Mouse (Mus musculus) layer of hippocampus, postnatal 14 days (tissue): ENCODE data around the gene H1foo. TPM values are rescaled to one million over a fixed set of nuclear protein-coding genes. Genes with fewer than 3 reads are reported as not detected.

ENCODE experiments used
- DNase-seq, 2 experiments: peaks; one replicate each; pipeline ENCODE4 v3.0.0; 2021 to 2022; ENCODE audit warnings: low spot score in 2 of 2, mixed read lengths in 1 of 2
- long read RNA-seq, 2 experiments: library from polyadenylated mRNA; stranded (forward); transcript quantifications; one replicate each; pipeline ENCODE4 v2.0.0; 2021
- total RNA-seq, 2 experiments: library from RNA; stranded (reverse); gene quantifications; 2 replicates each; pipeline ENCODE4 v1.2.3; 2021

H1foo gene
- not detected for total RNA-seq
- long read RNA-seq, experiment 1 = 0 reads
- long read RNA-seq, experiment 2 = 0 reads

DNA sequence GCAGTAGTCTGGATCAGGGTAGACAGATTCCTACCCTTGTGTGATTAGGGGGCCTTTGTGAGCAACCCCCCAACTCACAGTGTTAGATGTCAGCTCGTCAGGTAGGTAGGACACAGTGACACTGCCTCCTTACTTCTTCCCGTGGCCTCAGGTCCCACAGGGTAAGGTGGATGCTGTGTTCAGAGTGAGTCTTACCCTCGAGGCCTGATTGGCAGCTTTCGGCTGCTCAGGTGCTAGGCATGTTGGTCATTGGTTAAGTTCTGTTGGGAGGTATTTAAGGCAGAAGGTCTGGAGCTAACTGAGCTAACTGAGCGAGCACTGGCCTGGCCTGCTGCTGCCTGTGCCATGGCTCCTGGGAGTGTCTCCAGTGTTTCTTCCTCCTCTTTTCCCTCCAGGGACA lies at the start of gene H1foo:
Gene H1foo, plus strand, starts transcription at position 301 of the 400 bp plus-strand sequence.
- DNase-seq = no peak

- no peak for DNase-seq
These were observed 48.4 kb upstream of the H1foo start for GRCm38 (mm10) chr6:115896346-115896745.

- no peak for DNase-seq
These were observed 47.6 kb upstream of the H1foo start for GRCm38 (mm10) chr6:115897117-115897516.

- DNase-seq = no peak
These were observed 46.7 kb upstream of the H1foo start for GRCm38 (mm10) chr6:115897926-115898520.

GRCm38 (mm10) chr6:115901062-115901461 lies 43.7 kb upstream of the H1foo start:
- peak; percentile 69 to 80 for DNase-seq

DNA sequence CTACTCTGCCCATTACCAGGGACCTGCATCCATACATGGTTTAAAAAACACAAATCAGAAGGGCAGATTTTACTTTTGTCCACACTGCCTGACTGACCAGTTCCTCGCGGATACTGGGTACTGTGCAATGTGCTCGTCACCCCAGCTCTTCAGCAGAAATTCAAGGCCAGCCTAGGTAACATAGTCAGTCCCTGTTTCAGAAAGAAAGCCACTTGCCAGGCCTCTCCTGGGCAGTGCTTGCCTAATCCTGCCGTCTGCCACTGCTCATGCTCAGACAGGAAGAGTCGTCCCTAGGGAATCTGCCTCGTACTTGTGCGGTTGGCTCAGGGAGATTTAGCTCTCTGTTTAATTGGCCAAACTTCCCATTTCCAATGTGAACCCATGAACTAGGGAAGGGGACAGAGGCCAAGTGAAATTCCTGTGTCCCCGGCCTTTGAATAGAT lies 43.2 kb upstream of the H1foo start:
- no peak for DNase-seq

GRCm38 (mm10) chr6:115902545-115902944 lies 42.2 kb upstream of the H1foo start:
- DNase-seq = no peak

DNA sequence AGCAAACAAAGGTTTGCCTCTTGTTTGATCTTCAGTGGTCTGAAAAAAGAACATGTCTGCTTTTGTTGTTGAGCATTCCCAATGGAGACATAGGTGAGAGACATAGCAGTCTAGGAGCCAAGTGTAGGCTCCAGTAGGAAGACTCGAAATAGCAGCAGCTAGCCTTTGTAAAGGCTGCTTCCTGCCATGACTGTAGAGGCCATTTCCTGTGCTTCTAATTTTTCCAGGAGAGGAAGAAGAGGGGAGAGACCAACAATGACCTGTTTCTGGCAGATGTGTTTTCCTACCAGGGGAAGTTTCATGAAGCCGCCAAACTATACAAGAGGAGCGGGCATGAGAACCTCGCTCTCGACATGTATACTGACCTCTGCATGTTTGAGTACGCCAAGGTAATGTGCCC lies 39.2 kb upstream of the H1foo start:
- no peak for DNase-seq

- DNase-seq = no peak
These were observed 38.3 kb upstream of the H1foo start for GRCm38 (mm10) chr6:115906455-115906854.

DNA sequence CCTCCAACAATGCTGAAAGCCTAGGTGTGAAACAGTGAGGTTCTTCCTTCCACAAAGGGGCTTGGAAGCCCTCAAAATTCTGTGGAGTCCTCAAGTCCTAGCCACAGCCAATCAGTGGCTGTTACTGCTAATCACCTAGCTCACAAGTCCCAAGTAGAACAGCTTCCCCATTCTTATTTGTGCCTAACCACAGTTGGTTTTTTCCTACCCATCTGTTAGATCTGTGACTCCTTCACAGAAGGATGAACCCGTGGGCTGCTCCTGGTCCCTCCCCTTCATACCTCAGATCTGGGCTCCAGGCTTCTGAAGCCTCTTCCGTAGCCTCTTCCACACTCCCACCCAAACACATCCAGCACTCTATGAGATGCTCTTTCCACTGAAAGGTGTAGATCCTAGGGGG lies 37.9 kb upstream of the H1foo start:
- no peak for DNase-seq

DNA sequence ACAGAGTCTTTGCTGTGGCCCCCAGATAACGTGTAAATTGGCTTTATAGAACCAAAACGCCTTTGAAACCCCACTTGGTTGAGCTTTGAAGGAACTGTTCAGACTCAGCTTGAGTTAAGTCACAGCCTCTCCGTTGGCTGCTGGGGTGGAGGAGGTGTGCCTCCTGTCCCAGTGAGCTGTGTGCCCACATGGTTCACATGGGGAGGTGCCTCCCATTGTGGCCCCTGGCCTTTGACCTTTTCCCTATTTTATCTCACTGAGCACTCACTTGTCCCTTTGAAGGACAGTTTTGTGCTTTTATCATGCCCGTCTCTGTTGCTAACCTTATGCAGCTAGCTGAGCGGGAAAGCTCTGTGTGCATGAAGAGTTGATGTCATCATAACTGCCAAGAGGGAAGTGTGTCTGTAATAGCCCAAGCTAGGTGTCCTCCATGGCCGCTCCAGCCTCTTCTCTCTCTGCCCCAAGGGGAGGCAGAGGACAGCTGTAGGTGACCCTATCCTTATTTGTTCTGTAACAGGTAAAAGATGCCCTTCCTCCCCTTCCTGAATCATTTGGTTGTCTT lies 36.2 kb upstream of the H1foo start:
- DNase-seq = no peak

- DNase-seq = no peak
These were observed 35.7 kb upstream of the H1foo start for GRCm38 (mm10) chr6:115909052-115909451.

- no peak for DNase-seq
These were observed 34.8 kb upstream of the H1foo start for GRCm38 (mm10) chr6:115909940-115910339.

GRCm38 (mm10) chr6:115911763-115912162 lies 33.0 kb upstream of the H1foo start:
- DNase-seq = no peak

- DNase-seq = peak; percentile 52 to 68
These were observed 31.3 kb upstream of the H1foo start for GRCm38 (mm10) chr6:115913482-115913881.

GRCm38 (mm10) chr6:115914511-115915202 lies 30.1 kb upstream of the H1foo start:
- DNase-seq = peak; percentile 42 to 67

GRCm38 (mm10) chr6:115915601-115916445 lies 28.9 kb upstream of the H1foo start:
- DNase-seq = no peak

- DNase-seq = no peak
These were observed 28.1 kb upstream of the H1foo start for GRCm38 (mm10) chr6:115916611-115917010.

GRCm38 (mm10) chr6:115918615-115919014 lies 26.1 kb upstream of the H1foo start:
- DNase-seq = no peak

GRCm38 (mm10) chr6:115919876-115920275 lies 24.9 kb upstream of the H1foo start:
- no peak for DNase-seq

DNA sequence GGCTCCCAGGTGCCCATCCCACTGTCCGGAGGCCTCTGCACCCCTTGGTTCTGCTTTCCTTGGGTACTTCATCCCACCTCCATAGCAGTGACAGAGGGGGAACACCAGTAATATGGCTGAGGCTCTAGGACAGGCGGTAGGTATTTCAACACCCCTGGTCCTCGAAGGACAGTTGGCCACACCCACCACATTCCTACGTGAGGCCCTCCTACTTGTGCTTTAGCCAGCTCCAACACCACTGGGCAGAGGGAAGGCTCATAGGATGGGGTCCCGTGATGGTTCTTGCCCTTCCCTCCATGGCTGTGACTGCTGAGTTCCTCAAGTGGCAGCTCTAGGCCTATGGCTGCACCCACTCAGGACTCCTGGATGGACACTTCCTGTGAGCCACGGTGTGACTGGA lies 19.9 kb upstream of the H1foo start:
- no peak for DNase-seq

- no peak for DNase-seq
These were observed 18.3 kb upstream of the H1foo start for GRCm38 (mm10) chr6:115926416-115926815.
